Mouse (Mus musculus) kidney, postnatal 36 days (tissue): ENCODE results near the gene Gm28305.
A peak's percentile ranks its signal among the peaks of the same experiment; 100 is the strongest.

Source experiments
- DNase-seq, 2 experiments: peaks; one replicate each; pipeline ENCODE4 v3.0.0; 2021 to 2022; ENCODE audit warnings: mixed read lengths in 2 of 2

Gm28305 gene

DNA sequence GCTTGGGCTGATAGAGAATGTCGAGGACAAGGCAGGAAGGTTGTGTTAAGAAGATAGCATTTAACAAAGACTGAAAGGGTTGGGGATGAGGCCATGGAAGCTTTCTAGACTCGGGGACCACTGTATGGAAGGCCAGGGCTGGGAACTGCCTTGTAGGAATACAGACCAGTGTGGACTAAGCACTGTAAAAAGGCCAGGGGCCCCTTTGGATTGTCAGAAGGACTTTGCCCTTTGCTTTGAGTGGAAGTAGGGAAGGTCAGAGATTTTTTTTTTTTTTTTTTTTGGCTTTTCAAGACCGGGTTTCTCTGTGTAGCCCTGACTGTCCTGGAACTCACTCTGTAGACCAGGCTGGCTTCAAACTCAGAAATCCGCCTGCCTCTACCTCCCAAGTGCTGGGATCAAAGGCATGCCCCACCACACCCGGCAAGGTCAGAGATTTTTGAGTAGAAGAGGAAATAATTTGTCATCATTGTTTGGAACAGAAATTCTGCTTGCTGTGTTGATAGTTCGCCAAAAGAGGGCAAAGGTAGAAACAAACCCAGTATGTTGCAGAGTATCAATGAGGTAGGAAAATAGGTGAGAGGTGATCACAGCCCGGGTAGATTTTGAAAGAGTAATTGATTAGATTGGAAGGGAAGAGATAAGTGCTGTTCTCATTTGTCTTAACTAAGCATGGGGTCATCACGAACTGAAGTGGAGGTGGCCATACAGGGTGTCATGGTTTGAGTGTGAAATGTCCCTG lies 30.6 kb downstream of the Gm28305 start:
- peak; percentile 12 to 18 for DNase-seq

DNA sequence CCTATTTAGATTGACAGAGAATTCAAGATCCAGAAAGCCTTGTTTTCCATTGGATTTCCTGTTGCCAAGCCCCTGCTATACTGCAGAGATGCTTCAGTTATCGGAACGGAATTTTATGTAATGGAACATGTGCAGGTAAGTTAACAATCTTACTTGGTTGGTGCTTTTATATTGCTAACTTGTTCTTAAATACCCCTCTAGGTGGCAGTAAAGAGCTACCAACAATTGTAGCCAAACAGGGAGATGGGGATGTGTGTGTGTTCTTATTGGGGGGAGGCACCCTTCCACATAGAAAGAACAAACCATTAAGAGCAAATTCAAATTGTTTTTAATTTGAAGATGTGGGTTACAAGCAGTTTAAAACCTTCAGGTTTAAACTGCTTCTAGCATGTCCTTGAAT lies 35.3 kb downstream of the Gm28305 start:
- DNase-seq = no peak

DNA sequence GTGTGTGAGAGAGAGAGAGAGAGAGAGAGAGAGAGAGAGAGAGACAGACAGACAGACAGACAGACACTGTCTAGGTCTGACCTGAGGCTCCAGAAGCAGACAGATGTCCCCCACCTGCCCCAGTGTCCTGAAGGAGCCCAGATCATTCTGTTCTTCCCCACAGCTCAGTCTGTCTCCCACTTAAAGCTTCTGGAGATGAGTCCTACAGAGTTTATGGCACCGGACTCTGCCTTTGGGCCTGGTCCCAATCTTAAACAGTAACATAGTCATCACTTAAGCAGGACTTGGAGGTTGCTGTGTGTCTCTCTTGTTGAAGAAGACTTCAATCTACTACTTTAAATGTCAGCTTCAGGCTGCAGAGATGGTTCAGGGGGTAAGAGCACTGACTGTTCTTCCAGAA lies 38.3 kb downstream of the Gm28305 start:
- no peak for DNase-seq

DNA sequence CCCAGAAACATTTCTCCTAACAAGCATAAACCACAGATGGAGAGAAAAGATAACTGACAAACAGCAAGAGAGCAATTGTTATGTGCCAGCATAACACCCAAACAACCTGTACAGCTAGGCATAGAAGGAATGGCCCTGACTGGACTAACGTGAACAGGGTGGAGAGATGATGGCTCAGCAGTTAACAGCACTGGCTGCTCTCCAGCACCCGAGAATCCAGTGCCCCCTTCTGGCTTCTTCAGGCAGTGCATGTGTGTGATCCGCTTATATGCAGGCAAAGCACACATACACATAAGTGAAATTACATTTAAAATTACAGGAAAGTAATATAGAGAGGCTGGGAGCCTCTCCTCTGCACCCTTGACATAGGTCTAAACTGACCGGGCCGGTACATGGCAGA lies 38.9 kb downstream of the Gm28305 start:
- peak; percentile 45 to 75 for DNase-seq

- DNase-seq = no peak
Observed at GRCm38 (mm10) chr9:104080038-104080437, 39.6 kb downstream of the Gm28305 start.

GRCm38 (mm10) chr9:104085730-104086429 lies 45.4 kb downstream of the Gm28305 start:
- DNase-seq = no peak

DNA sequence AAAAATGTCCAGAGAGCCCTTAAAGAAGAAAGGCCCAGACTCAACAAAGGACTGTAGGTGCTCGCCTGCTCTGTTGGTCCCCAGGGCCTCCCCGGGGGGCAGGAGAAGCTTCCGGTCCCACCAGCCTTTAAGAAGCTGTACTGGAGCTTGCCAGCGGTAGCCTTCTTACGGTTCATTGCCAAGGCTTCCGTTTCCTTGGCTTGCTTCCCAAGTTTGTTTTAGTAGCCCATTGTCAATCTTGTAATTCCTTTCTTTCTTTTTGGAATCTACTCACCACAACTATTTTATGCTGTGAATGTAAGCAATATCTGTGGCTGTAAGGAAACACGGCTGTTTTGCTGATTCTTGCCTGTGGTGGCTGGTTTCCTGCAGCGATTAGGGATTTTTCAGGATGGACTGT lies 48.1 kb downstream of the Gm28305 start:
- peak; percentile 35 to 65 for DNase-seq

DNA sequence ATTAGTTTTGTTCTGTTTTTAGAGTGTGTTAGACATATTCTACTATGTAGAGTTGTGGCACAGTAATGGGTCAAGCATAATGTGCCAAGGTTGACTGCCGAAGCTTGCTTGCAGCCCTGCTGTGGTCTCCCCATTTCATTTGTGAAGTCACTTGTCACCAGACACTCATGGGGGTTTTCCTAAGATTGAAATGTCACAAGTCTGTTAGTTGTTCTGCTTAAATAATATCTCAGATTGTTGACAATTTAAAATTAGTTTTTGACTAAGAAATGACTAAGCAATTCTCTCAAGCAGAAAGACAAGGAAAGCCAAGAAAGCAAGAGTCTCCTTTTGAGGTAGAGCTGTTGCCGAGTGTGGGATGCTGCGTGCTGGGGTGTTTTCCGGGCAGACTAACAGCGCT lies 52.5 kb downstream of the Gm28305 start:
- no peak for DNase-seq

DNA sequence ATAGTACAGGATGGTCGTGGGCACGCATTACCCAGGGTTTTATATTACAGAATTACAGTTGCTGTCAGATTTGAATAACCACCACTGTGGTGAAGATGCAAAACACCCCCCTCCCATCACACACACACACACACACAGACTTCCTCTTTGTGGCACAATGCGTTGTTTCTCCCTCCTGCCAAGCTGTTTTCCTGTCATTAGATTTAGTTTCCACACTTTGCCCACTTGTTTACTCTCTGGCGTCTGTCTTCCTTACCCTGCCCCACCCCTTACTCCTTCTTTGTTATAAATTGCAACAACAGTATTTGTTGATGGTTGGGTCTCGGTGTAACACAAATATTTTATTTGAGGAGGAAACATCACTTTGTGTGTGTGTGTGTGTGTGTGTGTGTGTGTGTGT lies 57.8 kb downstream of the Gm28305 start:
- no peak for DNase-seq

DNA sequence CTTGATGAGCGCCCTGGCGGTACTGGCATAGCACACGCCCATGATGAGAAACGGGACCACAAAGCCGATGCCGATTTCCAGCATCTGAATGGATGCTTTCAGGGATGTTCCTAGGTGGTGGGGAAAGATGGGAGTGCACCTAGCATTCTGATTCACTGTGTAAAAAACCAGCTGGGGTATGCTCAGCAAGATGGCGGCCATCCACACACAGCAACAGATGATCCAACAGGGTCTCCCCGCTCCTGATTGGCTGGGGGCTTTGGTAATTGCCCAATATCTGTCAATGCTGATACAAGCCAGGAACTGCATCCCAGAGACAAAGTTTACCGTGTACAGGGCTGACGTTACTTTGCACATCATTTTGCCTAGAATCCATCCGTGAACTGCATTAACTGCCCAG lies 58.6 kb downstream of the Gm28305 start:
- DNase-seq = no peak

GRCm38 (mm10) chr9:104100822-104101221 lies 60.4 kb downstream of the Gm28305 start:
- DNase-seq = peak; percentile 39 to 43

DNA sequence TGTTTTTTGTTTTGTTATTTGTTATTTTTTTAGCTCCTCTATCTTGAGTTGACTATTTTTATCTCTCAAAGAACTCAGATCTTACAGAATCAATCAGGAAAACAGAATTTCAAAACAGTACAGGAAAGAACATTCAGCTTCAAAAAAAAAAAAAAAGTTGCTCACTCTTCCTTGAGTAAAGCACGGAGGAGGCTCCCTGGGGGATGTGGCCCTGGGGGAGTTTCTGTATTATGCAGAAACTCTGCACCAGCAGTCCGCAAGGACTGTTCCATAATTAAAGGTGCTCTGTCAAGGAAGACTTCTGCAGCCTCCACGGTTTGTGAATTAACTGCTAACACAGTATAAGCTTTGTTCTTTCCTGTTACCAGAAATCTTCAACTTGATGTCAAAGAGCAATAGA lies 61.0 kb downstream of the Gm28305 start:
- DNase-seq = no peak

- DNase-seq = no peak
Observed at GRCm38 (mm10) chr9:104102301-104102700, 61.8 kb downstream of the Gm28305 start.

DNA sequence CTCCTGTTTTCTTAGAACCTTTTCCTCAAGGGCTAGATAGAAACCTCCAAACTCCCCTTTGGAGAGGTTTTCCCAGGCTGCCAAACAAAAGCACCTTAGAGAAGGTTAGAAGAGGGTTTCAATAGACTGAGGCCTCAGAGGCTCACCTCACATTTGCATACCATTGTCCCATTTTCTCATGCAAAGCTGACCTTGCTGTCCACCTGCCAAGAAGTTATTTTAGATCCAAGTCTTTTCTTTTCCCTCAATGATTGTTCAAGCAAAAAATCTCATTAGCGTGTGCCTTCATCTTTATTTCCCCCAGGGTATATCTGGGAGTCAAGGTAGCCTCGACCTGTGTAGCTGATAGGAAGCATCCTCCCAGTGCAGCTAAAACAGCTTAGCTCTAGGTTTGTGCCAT lies 62.4 kb downstream of the Gm28305 start:
- no peak for DNase-seq

DNA sequence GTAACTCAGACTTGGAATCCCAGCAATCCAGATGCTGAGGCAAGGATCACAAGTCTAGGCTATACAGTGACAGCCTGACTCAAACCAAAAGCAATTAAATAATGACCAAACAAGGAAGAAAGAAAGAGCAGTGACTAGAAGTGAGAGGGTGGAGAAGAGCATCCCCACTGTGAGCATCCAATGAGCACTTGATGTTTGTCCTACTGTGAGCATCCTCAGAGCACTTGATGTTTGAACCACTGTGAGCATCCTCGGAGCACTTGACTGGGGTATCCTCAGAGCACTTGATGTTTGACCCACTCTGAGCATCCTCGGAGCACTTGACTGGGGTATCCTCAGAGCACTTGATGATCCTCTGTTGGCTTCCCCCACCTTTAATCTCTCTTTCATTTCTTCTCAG lies 64.5 kb downstream of the Gm28305 start:
- DNase-seq = no peak

DNA sequence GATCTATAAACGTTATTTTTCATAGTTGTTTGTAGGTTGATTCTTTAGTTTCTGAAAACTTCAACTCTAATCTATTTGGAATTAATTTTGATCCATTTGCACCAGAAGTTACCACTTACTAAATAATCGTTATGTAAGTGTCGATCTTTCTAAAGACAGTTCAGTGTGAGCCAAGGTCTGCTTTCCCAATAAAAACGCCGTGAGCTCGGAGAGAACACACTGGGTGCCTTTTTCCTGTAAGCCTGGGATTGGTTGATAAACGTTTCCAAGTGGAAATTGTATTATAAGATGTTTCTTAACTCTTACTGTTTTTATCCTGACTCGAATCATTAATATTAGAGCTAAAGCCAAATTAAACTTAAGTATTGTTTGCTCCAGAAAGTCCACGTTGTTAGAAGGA lies 66.5 kb downstream of the Gm28305 start:
- no peak for DNase-seq

DNA sequence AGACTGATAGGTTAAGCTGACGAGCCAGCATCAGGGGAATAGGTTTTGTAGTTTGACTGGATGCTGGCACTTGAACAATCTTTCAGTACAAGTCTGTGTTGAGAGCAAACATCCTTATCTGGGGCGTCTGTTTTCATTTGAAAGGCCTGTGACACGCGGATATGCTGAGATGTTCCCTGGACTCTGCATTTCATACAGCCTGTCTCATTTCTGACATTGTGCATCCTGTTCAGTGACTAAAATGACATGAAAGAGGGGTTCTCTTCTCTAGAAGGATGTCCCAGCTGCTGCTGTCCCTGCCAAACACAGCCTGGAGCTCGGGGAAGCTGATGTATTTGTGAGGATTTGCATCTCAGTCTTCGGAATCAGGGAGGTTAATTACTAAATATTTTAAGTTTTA lies 67.0 kb downstream of the Gm28305 start:
- no peak for DNase-seq

DNA sequence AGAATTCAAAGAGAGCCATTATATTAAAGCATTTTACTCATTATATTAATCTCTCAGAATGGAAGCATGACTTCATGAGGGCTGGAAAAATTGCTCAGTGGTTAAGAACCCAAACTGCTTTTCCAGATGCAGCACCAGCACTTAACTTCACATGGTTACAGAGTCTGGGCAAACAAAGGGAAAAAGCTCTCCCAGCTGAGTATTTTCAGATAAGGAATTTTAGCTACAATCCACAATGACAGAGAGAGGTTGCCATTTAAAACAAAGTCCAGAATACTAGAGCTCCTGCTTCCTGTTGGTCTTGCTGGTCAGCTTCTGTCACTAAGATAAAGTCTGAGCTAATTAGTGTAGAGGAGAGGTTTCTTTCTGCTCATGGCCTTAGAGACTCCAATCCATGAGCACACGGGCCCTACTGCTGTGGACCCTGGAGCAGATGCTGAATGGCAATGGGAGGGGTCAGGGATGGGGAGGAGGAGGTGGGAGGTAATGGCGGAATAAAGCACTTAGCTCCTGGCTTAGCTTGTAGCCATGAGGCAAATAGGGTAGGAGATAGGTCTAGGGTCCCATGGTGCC lies 68.2 kb downstream of the Gm28305 start:
- DNase-seq = no peak

- no peak for DNase-seq
Observed at GRCm38 (mm10) chr9:104109151-104109550, 68.7 kb downstream of the Gm28305 start.

GRCm38 (mm10) chr9:104123101-104123500 lies 82.6 kb downstream of the Gm28305 start:
- no peak for DNase-seq

DNA sequence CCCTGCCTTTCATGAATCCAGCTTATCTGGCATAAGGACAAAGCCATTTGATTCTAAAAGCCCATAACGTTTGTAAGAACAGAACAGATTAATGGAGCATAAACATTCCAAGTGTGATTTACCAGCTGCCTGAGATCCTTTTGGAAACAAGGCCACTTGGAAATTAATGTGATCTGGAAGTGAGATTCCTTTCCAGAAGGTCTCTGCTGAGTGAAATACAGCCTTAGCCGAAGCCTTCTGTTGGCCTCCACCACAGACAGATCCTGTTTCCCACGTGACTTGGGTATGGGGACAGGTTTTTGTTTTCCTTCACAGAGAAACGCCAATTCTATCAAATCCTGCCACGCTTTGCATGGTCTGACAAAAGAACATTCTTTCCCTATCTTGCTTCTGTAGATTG lies 83.2 kb downstream of the Gm28305 start:
- DNase-seq = no peak
